In the genomic region with DNA sequence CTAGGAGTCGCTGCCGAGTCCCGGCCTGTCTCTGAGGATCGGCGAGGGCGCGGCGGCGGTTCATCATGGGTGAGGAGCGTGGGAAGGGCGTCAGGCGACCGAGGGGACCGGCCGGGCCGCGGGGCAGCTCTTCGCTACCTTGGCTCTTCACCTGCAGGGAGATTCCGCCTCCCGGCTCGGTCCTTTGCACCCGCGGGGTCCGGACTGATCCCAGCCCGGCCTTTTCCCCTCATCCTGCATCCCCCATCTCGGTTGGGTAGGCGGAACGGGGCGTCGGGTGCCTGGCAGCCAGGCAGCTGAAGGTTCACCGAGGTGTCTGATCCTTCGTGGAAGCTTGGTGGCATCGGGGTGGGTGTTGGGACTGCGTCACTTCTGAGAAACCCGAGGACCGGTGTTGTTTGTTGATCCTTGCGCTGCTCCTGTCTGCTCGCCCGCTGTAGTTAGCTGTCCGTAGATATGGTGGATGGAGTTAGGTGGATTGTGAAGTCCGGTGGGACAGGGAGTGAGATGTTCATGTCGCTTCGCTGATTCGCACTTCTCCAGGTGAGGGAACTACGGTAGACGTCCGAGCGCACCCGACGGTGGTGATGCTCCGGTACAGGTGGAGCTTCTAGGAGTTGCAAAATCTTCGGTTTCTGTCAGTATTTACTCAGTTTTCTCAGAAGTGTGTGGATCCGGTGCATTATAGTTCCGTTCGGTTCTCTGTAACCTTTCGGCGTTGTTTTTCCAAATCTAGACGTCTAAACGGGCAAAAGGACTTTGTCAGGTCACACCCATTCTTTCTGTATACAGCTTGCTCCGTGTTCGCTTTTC, we compare ENCODE assay signal across 8 mouse cellular contexts. TPM values are rescaled to one million over a fixed set of nuclear protein-coding genes. Genes with fewer than 3 reads are reported as not detected.
A peak's percentile ranks its signal among the peaks of the same experiment; 100 is the strongest.
DNase-seq lines count a peak whose midpoint lies in the region; ATAC-seq and TF ChIP-seq lines count a peak whose summit lies in the region.

No protein-coding gene starts in this region.

- WGBS in lung, embryonic 14.5 days: under 1% methylated on average over 59 of the region's 61 CpGs
- WGBS in forebrain, embryonic 16.5 days: 3% methylated on average over 57 of the region's 61 CpGs
- WGBS in liver, embryonic 15.5 days (ENCODE audit: insufficient replicate concordance): 1% methylated on average over 61 of the region's 61 CpGs
- under 1% methylated on average over 55 of the region's 61 CpGs for WGBS in stomach, embryonic 16.5 days

- H3K4me2 ChIP-seq in lung, embryonic 14.5 days: peak overlapping the region; percentile 84
- peak overlapping the region; percentile 74 for H3K4me2 ChIP-seq in forebrain, embryonic 16.5 days (ENCODE audit: low read length)
- peak overlapping the region; percentile 86 for H3K4me2 ChIP-seq in liver, embryonic 15.5 days
- peak overlapping the region; percentile 86 for H3K4me2 ChIP-seq in stomach, embryonic 16.5 days (ENCODE audit: low read depth, low read length)

- H3K4me1 ChIP-seq in lung, embryonic 14.5 days (ENCODE audit: insufficient read depth): peaks cover 5% of the 10 kb centered on the region; the same call in 1 of the 2 replicates
- peaks cover 14% of the 10 kb centered on the region for H3K4me1 ChIP-seq in forebrain, embryonic 16.5 days (replicated peaks; ENCODE audit: control insufficient read depth, insufficient read depth, low read length)
- H3K4me1 ChIP-seq in liver, embryonic 15.5 days (replicated peaks): peaks cover 19% of the 10 kb centered on the region
- H3K4me1 ChIP-seq in stomach, embryonic 16.5 days (ENCODE audit: control insufficient read depth, insufficient read depth, low read length): peaks cover 13% of the 10 kb centered on the region

- H3K4me3 ChIP-seq in lung, embryonic 14.5 days (ENCODE audit: low read depth, low read length): peak overlapping the region; percentile 76
- peak overlapping the region; percentile 98 for H3K4me3 ChIP-seq in forebrain, embryonic 16.5 days (replicated peaks; ENCODE audit: low read length)
- peak overlapping the region; percentile 89 for H3K4me3 ChIP-seq in liver, embryonic 15.5 days (replicated peaks)
- peak overlapping the region; percentile 99 for H3K4me3 ChIP-seq in stomach, embryonic 16.5 days (replicated peaks; ENCODE audit: low read length)

- intact Hi-C loops in gastrocnemius, postnatal 36 days (cut with DNase I): loop anchor here (5.0 kb wide), 1 partner anchor 354 kb away; the partner anchor contains the start of genes Dram1 and Gnptab

- H3K36me3 ChIP-seq in lung, embryonic 14.5 days (ENCODE audit: insufficient read depth): peaks cover 11% of the 10 kb centered on the region
- H3K36me3 ChIP-seq in forebrain, embryonic 16.5 days (ENCODE audit: control insufficient read depth, insufficient read depth): no peaks in the 10 kb centered on the region
- H3K36me3 ChIP-seq in liver, embryonic 15.5 days (replicated peaks): peaks cover 6% of the 10 kb centered on the region
- no peaks in the 10 kb centered on the region for H3K36me3 ChIP-seq in stomach, embryonic 16.5 days (ENCODE audit: control insufficient read depth, insufficient read depth, low read length)

- H3K9me3 ChIP-seq in lung, embryonic 14.5 days (ENCODE audit: low read depth, low read length): no peaks in the 10 kb centered on the region
- no peaks in the 10 kb centered on the region for H3K9me3 ChIP-seq in forebrain, embryonic 16.5 days (ENCODE audit: control insufficient read depth, low read length)
- H3K9me3 ChIP-seq in liver, embryonic 15.5 days (replicated peaks): no peaks in the 10 kb centered on the region
- no peaks in the 10 kb centered on the region for H3K9me3 ChIP-seq in stomach, embryonic 16.5 days (replicated peaks; ENCODE audit: control insufficient read depth, low read length)

- H3K27ac ChIP-seq in lung, embryonic 14.5 days (ENCODE audit: low read depth): peak overlapping the region; percentile 89
- peak overlapping the region; percentile 34 for H3K27ac ChIP-seq in forebrain, embryonic 16.5 days (ENCODE audit: low read length)
- peak overlapping the region; percentile 66 for H3K27ac ChIP-seq in liver, embryonic 15.5 days (replicated peaks)
- H3K27ac ChIP-seq in stomach, embryonic 16.5 days (ENCODE audit: low read length): peak overlapping the region; percentile 92

- no peaks in the 10 kb centered on the region for H3K27me3 ChIP-seq in lung, embryonic 14.5 days (ENCODE audit: insufficient read depth, low read length)
- H3K27me3 ChIP-seq in forebrain, embryonic 16.5 days (replicated peaks; ENCODE audit: control insufficient read depth, insufficient read depth, low read length): no peaks in the 10 kb centered on the region
- peaks cover 4% of the 10 kb centered on the region; the same call in 1 of the 2 replicates for H3K27me3 ChIP-seq in liver, embryonic 15.5 days
- H3K27me3 ChIP-seq in stomach, embryonic 16.5 days (ENCODE audit: control insufficient read depth, insufficient read depth, low read length): no peaks in the 10 kb centered on the region

- peak; percentile 35 for DNase-seq in lung, embryonic 14.5 days
- no peak for DNase-seq in lung, postnatal 14 days
- peak; percentile 35 for DNase-seq in brain, adult 2 months (ENCODE audit: low read depth, low spot score)
- no peak for DNase-seq in layer of hippocampus, adult 18-20 months (ENCODE audit: low spot score in 2 of 2)
- DNase-seq in gastrocnemius, postnatal 36 days: no peak

- ATAC-seq in lung, embryonic 14.5 days (ENCODE audit: insufficient read depth): peak; percentile 57
- ATAC-seq in forebrain, embryonic 16.5 days: peak; percentile 33
- ATAC-seq in liver, embryonic 15.5 days (ENCODE audit: insufficient read depth): peak; percentile 35
- peak; percentile 17; the same call in 1 of the 2 replicates for ATAC-seq in stomach, embryonic 16.5 days (ENCODE audit: insufficient read depth, low FRiP score)

- peak overlapping the region; percentile 97 for H3K9ac ChIP-seq in lung, embryonic 14.5 days
- peak overlapping the region; percentile 93 for H3K9ac ChIP-seq in forebrain, embryonic 16.5 days (replicated peaks; ENCODE audit: low read depth, low read length)
- peak overlapping the region; percentile 81 for H3K9ac ChIP-seq in liver, embryonic 15.5 days
- H3K9ac ChIP-seq in stomach, embryonic 16.5 days (ENCODE audit: low read length): peak overlapping the region; percentile 99

- TF ChIP-seq CTCF in lung, embryonic 14.5 days (IDR thresholded peaks at IDR 0.05; ENCODE audit: low read depth): peak; percentile 26; the same call in 1 of the 2 replicates

RNA-seq across cellular contexts. Expression of gene Arl1, which starts 1.0 kb away (rescaled TPM):
- polyA plus RNA-seq in lung, embryonic 14.5 days (2014; fragmentation: Nextera tagmentation; extraction: Ambion mirVana): 193 and 206 TPM in 2 replicates
- 157 and 167 TPM in 2 replicates for polyA plus RNA-seq in forebrain, embryonic 16.5 days (2015; fragmentation: Nextera tagmentation; extraction: Ambion mirVana)
- 57.7 and 62.5 TPM in 2 replicates for polyA plus RNA-seq in liver, embryonic 15.5 days (2015; fragmentation: Nextera tagmentation; extraction: Ambion mirVana)
- polyA plus RNA-seq in stomach, embryonic 16.5 days (2015; fragmentation: Nextera tagmentation; extraction: Ambion mirVana): 212 and 213 TPM in 2 replicates
- 100 to 1,000 TPM; 136 to 138 TPM for total RNA-seq in layer of hippocampus, adult 18-20 months (2021)
- total RNA-seq in gastrocnemius, postnatal 36 days (2021): 10 to 100 TPM; 70.0 to 79.2 TPM

RNA-seq across cellular contexts. Expression of gene Spic, which starts 46.9 kb away (rescaled TPM):
- not detected in 2 replicates for polyA plus RNA-seq in lung, embryonic 14.5 days (2014; fragmentation: Nextera tagmentation; extraction: Ambion mirVana)
- not detected in 2 replicates for polyA plus RNA-seq in forebrain, embryonic 16.5 days (2015; fragmentation: Nextera tagmentation; extraction: Ambion mirVana)
- 11.7 and 12.9 TPM in 2 replicates for polyA plus RNA-seq in liver, embryonic 15.5 days (2015; fragmentation: Nextera tagmentation; extraction: Ambion mirVana)
- 1.9 TPM in 2 replicates for polyA plus RNA-seq in stomach, embryonic 16.5 days (2015; fragmentation: Nextera tagmentation; extraction: Ambion mirVana)
- total RNA-seq in layer of hippocampus, adult 18-20 months (2021): not detected
- total RNA-seq in gastrocnemius, postnatal 36 days (2021): not detected

Comparison
In these comparisons a context has a peak if more than half of its experiments do, and no peak if none do; other contexts are left out.
1. DNase-seq: peak in lung, embryonic 14.5 days (single experiment) and brain, adult 2 months (single experiment); none in lung, postnatal 14 days (single experiment), layer of hippocampus, adult 18-20 months (0 of 2) and gastrocnemius, postnatal 36 days (0 of 2).
2. H3K27ac ChIP-seq: peak in every context shown above with its lines; median percentile 92 in stomach, embryonic 16.5 days; 89 in lung, embryonic 14.5 days; 66 in liver, embryonic 15.5 days; 34 in forebrain, embryonic 16.5 days.
3. Peak in every context shown above with its lines, with median percentiles within 50 percentile points of each other: ATAC-seq, H3K4me2 ChIP-seq, H3K4me3 ChIP-seq and H3K9ac ChIP-seq.